Mouse (Mus musculus) olfactory bulb, adult 2 months (tissue): ENCODE measurements around the gene Bcas3.

Experiments used
- CTCF ChIP-seq: fragments of 200-500 bp; IDR thresholded peaks from 2 replicates; pipeline ENCODE4 v1.5.1; 2012; ENCODE audit warnings: low read depth, mild to moderate bottlenecking, low read length, moderate library complexity; ENCODE audit not compliant: insufficient read depth
- POLR2A ChIP-seq: fragments of 200-500 bp; IDR thresholded peaks from 2 replicates; pipeline ENCODE4 v1.6.1; 2012; ENCODE audit warnings: mild to moderate bottlenecking, low read depth, low read length, moderate library complexity; ENCODE audit not compliant: insufficient read depth

DNA sequence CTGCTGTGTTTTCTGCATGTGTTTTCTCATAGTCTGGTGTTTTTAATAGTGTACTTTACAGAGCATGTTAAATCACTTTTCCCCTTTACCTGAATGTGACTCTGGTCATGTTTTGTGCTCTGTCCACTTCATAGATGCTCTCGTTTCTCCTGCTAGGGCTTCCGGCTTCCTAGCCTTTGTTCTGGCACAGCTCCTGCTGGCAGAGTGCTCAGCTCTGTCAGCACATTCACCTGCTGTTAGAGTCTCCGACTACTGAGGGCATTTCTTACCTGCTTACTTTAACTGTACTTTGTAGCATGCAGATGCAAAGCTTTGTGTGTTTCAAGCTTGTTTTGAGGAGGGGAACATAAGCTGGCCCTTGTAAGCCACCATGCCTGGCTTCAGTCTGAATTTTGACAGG, 53.6 kb downstream of the Bcas3 start:
- TF ChIP-seq CTCF = no peak
- TF ChIP-seq POLR2A = no peak
